Mouse (Mus musculus): ENCODE data around the gene Gm47996. TPM values are rescaled to one million over a fixed set of nuclear protein-coding genes. Genes with fewer than 3 reads are reported as not detected.
A peak's percentile ranks its signal among the peaks of the same experiment; 100 is the strongest.
"Not testable (repeated sequence)": the region's sequence is repeated elsewhere in the genome, so short reads cannot be mapped to it uniquely, and the experiment has no call there.

Gm47996 gene
- 0.31 and 0.41 TPM in 2 replicates for polyA plus RNA-seq (2012; rRNA removed)

DNA sequence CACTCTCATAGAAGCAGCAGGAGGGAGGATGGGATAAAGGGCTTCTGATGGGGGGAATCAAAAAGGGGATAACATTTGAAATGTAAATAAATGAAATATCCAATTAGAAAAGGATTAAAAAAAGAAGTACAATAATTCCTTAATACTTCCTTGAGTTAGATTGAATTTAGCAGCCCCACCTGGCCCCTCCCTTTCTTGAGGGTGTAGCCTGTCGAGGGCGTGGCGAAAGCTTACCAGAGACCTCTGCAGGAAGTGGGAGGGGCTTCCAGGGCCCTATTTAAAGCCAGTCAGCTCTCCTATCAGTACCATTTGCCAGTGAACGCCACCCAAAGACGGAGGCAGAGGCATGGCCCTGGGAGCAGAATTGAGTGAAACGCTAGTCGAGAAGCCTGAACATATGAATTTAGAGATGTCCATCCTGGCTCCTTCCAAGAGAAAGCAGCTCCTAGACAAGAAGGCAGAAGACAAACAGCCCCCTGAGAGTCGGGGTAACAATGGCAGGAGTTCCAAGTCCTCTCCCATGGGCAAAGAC lies at the start of gene Gm47996:
Gene Gm47996, plus strand, starts transcription at position 308 of the 532 bp plus-strand sequence.
- DNase-seq (ENCODE audit: low read depth), result not testable (repeated sequence)

DNA sequence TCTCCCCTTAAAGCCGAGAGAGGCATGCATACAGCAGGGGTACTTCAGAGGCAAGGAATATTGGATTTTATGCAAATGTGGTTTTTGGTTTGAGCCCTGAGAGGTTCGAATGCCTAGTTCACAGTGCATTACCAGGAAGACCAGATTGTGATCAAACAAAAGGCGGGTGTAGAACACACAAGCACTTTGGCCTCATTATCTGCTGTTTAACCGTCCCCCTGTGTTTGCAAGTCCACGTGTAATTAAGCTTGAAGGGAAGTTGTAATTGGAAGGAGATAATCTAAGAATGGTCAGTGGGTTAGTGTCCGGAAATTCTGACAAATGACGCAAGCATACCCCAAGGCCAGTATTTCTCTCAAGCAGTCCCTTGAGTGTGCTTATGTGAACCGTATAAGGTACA lies 43.9 kb upstream of the Gm47996 start:
- no peak for DNase-seq (ENCODE audit: low read depth)

DNA sequence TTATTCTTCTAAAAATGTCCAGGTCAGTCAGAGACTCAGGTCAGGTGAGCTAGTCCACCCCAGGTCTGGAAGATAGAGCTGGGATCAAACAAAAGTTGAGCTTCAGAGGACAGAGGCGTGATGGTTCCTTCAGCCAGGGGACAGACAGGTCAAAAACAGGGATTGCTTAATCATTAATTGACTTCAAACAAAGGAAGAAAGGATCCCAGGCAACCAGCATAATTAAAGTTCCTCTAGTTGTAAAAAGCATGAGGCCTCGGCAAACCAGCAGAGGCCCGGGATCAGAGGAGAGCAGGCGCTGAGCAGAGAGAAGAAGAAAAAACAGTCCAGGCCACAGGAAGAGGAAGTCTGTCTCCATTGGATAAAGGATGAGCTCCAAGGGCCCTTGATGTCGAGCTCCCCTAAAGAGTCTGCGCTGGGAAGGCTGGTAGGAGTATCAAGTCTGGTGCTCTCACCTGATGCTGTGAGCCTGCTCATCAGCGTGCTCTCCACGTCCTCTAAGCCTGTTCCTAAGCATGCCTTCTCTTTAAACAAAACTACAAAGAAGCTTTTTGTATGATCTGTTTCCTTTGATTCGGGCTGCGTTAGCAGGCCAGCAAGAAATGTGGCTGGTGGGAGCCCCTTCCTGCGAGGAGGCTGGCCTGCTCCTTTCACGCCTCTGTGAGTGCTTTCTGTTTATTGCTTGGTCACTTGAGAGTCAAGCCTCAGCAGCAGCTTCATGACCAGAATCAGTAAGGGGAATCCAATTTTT lies 42.5 kb upstream of the Gm47996 start:
- DNase-seq (ENCODE audit: low read depth), result no peak

DNA sequence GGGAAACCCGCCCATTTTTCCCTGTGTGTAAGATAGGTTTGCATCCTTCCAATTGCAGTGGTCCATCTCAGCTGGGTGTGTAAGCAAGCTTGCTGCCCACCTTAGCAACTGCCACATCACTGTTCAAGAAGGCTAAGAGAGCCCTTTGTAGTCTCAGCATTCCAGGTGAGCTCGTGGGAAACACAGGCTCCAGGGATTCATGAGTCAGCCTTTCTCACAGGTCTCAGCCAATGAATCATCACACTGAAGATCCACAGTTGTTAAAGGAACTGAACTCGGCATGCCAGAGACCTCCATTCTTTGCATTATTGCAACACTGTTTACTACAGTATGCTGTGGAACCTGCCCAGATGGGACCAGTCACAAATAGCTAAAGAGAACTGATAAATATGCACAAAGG lies 41.3 kb upstream of the Gm47996 start:
- no peak for DNase-seq (ENCODE audit: low read depth)

DNA sequence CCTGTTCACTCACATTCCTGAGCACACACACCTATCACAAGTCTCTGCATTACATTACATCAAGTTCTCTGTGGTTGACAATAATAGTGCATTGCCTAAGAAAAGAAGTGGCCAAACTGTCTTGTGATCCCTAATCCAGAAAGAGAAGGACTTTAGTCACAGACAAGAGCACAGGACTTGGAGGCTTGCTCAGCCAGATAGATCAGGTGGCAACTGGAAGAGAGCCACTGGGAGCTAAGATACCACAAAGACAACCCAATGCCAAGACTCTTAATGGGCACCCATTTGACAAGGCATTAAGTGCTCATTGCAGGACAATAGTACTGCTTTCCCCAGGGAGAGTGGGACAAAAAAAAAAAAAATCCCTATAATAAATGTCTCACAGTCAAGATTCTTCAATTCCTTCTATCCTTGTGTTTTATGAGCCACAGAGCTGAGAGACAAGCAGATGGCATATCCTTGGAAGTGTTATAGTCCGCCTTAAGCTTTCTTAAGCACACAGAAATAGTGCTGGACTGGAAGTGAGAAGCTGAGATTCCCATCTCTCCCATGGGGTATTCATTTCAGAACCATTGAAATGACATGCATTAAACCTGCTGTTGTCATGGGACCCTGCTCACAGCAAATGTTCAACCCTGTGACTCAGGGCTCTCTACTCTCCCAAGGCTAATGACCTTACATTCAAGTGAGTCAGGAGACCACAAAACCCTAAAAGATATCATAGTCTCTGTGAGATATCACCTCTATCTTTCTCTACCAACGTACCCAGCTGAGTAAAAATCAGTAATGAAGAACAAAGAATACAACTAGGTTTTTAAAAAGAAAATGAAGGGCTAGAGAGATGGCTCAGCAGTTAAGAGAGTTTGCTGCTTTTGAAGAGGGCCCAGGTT lies 38.1 kb upstream of the Gm47996 start:
- DNase-seq (ENCODE audit: low read depth), result peak; percentile 4

DNA sequence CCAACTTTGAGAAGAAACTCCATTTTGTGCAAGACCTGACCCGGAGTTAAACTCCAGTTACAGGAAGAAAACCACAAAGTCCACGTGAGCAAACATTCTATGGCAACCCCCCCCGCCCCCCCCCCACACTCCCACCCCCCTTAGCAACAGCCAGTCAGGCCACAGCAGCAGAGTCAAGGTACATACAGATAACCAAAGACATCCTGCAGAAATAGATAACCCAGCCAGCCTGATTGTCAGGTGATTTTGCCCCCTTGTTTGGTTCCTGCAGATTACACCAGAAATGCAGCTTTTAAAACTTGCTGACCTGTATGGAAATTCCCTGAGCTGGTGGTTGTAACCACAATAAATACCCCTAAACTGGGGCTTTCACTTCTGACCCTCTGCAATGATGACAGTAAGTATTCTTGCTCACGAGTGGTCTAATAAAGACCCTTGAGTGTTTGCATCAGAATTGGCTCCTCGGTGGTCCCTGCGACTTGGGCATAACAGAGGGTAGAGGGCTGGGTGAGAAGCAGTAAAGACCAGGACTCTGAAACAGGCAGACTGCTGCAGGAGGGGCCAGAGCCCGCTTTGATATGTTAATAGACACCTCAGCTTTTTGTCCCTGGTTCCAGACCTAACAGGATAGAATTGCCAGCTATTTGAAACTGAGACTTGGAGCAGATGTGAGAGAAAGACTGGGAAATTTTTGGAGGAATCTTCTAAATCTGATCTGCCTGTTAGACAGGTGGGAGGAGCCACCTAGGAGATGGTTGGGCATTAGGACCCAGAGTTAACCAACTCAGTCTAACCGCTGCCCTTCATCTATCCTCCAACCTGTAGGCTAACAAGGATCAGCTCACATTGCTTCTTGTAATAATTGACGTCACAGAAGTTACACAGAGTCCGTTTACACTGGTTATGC lies 32.6 kb upstream of the Gm47996 start:
- DNase-seq (ENCODE audit: low read depth), result peak; percentile 62

DNA sequence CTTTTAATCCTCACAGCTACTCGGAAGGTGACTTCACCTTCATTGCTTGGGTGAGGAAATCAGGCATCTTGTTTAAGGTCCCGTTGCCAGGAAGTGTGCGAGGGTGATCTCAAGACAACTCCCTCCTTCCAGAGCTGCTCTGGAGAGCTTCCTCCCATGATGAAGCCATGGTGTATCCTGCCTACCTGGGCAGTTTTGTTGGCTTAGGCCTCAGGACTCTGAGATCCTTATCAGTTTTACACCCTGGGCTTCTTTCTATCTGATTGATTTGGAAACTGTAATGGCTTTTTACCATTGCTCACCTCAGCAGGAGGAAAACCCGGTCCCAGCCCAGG lies 32.0 kb upstream of the Gm47996 start:
- DNase-seq (ENCODE audit: low read depth), result no peak

DNA sequence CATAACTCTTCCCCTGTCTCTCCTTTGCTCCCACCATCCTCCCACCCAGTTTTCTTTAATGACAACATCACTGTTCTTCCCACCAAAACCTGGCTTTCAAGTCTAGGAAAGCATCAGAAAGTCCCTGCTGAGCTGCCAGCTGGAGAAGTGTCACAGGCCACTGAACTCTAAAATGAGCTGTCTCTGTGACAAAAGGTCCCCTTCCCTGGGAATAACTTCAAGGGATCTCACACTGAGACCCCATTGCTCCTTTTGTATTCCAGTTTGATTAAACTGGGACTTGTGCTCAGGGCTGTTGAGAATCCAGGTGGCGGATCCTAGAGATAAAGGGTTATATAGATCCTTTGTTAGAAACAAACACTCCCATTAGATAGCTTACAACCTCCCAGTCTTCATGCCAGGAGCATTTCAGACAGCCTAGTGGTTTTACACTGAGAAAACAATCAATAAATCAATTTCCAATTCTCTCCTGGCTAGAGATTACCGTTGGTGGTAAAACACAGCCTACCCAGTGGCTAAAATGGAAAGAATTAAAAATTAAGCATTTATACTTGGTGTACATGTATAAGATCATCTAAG lies 31.3 kb upstream of the Gm47996 start:
- no peak for DNase-seq (ENCODE audit: low read depth)

DNA sequence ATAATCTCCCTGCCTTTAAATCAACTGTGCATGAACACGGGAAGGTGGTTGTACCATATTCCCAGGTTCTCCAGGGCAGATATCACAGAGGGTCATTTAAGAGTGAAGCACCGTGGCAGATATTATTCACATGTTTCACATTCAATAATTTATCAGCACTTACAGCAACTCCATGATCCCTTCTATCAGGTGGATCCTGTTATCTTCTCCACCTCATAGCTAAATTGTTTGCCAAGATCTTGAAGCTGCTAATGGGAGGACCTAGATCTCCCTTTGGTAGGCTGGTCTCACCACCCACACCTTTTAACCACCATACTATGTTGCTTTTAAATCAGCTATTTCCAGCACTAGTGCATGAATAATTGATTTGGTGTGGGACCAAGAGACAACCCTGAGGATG lies 29.8 kb upstream of the Gm47996 start:
- no peak for DNase-seq (ENCODE audit: low read depth)

DNA sequence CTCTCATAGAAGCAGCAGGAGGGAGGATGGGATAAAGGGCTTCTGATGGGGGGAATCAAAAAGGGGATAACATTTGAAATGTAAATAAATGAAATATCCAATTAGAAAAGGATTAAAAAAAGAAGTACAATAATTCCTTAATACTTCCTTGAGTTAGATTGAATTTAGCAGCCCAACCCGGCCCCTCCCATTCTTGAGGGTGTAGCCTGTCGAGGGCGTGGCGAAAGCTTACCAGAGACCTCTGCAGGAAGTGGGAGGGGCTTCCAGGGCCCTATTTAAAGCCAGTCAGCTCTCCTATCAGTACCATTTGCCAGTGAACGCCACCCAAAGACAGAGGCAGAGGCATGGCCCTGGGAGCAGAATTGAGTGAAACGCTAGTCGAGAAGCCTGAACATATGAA lies 27.7 kb upstream of the Gm47996 start, which contains the start of gene Gm47985:
Gene Gm47985, plus strand, starts transcription at position 272 of the 400 bp plus-strand sequence.
- not testable (repeated sequence) for DNase-seq (ENCODE audit: low read depth)

DNA sequence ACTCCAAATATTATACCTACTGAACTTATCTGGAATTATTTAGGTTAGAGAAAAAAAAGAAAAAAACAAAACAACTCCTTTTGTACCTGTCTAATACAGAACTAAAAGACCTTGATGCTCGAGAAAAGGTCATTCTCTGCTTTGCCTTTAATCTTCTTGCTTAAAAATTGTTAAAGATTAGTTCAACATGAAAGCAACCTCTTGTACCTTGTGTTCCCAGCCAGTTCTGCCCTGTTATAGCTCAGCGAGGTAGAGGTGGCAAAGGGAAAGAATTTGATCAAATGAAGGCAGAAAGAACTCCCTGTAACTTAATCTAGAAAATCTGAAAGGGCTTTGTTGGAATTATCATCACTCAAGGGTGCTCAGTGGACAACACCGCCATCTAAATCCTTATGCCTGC lies 23.7 kb upstream of the Gm47996 start:
- DNase-seq (ENCODE audit: low read depth), result not testable (repeated sequence)

DNA sequence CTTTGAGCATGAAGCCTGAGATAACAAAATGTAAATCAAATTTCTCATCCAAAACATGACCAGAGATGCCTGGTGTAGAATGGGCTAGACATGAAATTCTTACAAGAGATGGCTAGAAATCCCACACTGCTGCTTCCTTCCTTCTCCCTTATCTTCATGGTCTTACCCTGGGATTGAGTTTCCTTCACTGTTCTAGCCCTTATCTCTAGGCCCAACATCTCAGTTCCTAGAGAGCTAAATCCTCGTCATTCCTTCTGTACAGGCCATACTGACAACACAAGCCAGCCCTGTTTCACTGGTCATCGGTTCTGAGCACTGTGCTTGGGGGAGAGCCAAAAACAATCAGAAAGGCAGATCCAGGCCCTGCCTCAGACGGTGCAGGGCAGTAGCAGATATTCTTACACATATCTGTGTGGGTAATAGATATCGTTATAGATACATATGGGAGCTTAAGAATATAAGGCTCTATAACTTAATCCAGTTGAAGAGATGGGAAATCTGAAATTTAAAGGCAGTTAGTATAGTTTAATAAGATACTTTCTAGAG lies 23.0 kb upstream of the Gm47996 start:
- DNase-seq (ENCODE audit: low read depth), result not testable (repeated sequence)

DNA sequence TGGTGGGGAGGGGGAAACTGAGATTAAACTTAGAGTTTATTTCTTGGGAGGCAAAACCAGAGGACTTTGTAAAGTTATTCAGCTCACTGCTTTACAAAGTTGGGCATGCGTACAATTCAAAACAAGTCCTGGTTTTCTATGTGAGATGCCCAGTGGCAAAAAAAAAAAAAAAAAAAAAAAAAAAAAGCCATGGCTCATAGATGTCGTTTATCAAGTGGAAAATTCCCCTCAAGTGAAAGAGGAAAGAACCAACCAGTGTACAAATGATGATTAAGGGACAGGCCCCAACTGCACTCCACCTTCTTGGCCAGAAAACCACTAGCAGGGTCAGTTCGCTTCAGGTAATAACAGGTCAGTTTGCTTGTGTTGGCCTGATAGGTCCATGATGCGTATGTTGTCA lies 21.5 kb upstream of the Gm47996 start:
- no peak for DNase-seq (ENCODE audit: low read depth)

DNA sequence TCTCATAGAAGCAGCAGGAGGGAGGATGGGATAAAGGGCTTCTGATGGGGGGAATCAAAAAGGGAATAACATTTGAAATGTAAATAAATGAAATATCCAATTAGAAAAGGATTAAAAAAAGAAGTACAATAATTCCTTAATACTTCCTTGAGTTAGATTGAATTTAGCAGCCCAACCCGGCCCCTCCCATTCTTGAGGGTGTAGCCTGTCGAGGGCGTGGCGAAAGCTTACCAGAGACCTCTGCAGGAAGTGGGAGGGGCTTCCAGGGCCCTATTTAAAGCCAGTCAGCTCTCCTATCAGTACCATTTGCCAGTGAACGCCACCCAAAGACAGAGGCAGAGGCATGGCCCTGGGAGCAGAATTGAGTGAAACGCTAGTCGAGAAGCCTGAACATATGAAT lies 17.9 kb upstream of the Gm47996 start, which contains the start of gene Gm8947:
Gene Gm8947, plus strand, starts transcription at position 302 of the 400 bp plus-strand sequence.
- not testable (repeated sequence) for DNase-seq (ENCODE audit: low read depth)

DNA sequence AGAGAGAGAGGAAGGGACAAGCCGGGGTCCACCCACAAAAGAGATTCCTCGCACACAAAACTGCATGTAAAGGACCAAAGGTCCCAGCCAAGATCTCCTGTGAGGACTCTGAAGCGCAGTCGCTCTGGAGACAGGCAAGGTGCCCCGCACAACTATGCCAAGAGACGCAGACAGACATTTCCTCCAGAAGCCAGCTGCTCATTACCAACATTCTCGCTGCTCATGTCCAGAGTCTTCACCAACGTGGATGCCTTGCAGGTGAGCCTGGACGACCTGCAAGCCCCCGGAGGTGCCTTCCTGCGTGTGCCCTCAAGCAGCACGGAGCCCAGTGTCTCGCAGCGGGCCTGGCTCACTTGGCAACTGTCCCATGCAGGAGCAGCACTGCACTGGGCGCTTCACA lies 17.2 kb upstream of the Gm47996 start:
- not testable (repeated sequence) for DNase-seq (ENCODE audit: low read depth)

DNA sequence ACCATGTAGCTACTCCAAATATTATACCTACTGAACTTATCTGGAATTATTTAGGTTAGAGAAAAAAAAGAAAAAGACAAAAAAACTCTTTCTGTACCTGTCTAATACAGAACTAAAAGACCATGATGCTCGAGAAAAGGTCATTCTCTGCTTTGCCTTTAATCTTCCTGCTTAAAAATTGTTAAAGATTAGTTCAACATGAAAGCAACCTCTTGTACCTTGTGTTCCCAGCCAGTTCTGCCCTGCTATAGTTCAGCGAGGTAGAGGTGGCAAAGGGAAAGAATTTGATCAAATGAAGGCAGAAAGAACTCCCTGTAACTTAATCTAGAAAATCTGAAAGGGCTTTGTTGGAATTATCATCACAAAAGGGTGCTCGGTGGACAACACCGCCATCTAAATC lies 13.9 kb upstream of the Gm47996 start:
- not testable (repeated sequence) for DNase-seq (ENCODE audit: low read depth)

DNA sequence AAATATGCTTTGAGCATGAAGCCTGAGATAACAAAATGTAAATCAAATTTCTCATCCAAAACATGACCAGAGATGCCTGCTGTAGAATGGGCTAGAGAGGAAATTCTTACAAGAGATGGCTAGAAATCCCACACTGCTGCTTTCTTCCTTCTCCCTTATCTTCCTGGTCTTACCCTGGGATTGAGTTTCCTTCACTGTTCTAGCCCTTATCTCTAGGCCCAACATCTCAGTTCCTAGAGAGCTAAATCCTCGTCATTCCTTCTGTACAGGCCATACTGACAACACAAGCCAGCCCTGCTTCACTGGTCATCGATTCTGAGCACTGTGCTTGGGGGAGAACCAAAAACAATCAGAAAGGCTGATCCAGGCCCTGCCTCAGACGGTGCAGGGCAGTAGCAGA lies 13.2 kb upstream of the Gm47996 start:
- DNase-seq (ENCODE audit: low read depth), result not testable (repeated sequence)

DNA sequence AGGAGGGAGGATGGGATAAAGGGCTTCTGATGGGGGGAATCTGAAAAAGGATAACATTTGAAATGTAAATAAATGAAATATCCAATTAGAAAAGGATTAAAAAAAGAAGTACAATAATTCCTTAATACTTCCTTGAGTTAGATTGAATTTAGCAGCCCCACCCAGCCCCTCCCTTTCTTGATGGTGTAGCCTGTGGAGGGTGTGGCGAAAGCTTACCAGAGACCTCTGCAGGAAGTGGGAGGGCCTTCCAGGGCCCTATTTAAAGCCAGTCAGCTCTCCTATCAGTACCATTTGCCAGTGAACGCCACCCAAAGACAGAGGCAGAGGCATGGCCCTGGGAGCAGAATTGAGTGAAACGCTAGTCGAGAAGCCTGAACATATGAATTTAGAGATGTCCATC lies 11.8 kb upstream of the Gm47996 start, which contains the start of gene Gm47995:
Gene Gm47995, plus strand, starts transcription at position 329 of the 400 bp plus-strand sequence.
- DNase-seq (ENCODE audit: low read depth), result not testable (repeated sequence)

DNA sequence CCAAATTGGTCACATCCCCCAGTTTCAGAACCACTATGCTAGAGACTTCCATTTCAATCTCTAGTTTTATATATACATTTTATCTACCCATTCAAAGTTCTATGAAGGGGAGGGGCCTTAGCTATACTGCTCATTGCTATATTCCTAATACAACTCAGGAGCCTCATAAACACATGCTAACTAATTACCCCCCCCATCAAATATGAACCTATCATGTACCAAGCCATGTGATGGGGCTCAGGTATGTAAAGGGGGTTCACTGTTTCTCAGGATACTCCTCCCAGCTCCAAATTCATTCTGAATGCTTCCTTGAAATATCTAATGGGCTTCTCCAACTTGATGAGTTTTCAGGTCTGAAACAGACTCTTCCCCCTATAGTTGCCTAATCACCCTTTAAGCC lies 9.3 kb upstream of the Gm47996 start:
- DNase-seq (ENCODE audit: low read depth), result not testable (repeated sequence)

DNA sequence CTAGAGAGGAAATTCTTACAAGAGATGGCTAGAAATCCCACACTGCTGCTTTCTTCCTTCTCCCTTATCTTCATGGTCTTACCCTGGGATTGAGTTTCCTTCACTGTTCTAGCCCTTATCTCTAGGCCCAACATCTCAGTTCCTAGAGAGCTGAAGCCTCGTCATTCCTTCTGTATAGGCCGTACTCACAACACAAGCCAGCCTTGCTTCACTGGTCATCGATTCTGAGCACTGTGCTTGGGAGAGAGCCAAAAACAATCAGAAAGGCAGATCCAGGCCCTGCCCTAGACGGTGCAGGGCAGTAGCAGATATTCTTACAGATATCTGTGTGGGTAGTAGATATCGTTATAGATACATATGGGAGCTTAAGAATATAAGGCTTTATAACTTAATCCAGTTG lies 7.2 kb upstream of the Gm47996 start:
- DNase-seq (ENCODE audit: low read depth), result not testable (repeated sequence)

DNA sequence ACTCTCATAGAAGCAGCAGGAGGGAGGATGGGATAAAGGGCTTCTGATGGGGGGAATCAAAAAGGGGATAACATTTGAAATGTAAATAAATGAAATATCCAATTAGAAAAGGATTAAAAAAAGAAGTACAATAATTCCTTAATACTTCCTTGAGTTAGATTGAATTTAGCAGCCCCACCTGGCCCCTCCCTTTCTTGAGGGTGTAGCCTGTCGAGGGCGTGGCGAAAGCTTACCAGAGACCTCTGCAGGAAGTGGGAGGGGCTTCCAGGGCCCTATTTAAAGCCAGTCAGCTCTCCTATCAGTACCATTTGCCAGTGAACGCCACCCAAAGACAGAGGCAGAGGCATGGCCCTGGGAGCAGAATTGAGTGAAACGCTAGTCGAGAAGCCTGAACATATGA lies 6.1 kb upstream of the Gm47996 start, which contains the start of gene 3110040M04Rik:
Gene 3110040M04Rik, plus strand, starts transcription at position 304 of the 400 bp plus-strand sequence.
- DNase-seq (ENCODE audit: low read depth), result not testable (repeated sequence)

All from gonadal fat pad, adult 2 months (tissue).